Mouse (Mus musculus) heart, postnatal 14 days (tissue): ENCODE results near the gene Ttf1. TPM values are rescaled to one million over a fixed set of nuclear protein-coding genes. Genes with fewer than 3 reads are reported as not detected.
"Not testable (repeated sequence)": the region's sequence is repeated elsewhere in the genome, so short reads cannot be mapped to it uniquely, and the experiment has no call there.

Source experiments
- DNase-seq, 2 experiments: peaks; one replicate each; pipeline ENCODE4 v3.0.0; 2021 to 2022
- intact Hi-C: fragments of 180-260 bp; cut with DNase I; formaldehyde crosslinking; loops from one replicate; pipeline ENCODE4 v1.15.1; 2025
- total RNA-seq, 2 experiments: library from RNA; stranded (reverse); gene quantifications; 2 replicates each; pipeline ENCODE4 v1.2.3; 2021

Gene Ttf1
- total RNA-seq, 2 experiments from 2014 or later: 6.2 to 6.6 TPM

- intact Hi-C loops: loop anchor here (1.0 kb wide), 2 partner anchors 78 to 299 kb away; no protein-coding TSS in a partner anchor
- peak; percentile 52 to 68 for DNase-seq
These were observed 6.1 kb upstream of the Ttf1 start for GRCm38 (mm10) chr2:29053802-29054544.

- intact Hi-C loops: no loop called here
- no peak for DNase-seq
These were observed 5.5 kb upstream of the Ttf1 start for GRCm38 (mm10) chr2:29054545-29054935.

DNA sequence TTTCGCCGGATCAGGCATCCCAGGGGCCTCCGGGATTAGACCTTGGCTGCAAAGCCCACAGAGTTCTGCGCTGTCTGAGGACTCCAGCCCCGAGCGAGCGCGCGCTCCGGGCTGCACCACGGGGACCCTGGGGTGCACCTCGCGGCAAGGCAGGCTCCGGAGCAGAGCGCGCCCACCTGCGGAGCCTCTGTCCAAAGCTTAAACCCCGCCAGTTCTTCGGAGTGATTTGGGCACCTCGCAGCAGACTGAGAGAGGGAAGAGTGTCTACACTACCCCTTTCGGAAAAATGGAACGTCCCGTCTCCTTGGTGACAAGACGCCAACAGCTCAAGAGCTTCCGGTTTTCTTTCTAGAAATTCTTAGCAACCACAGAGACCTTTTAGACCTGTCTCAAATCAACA, 5.1 kb upstream of the Ttf1 start, which contains the start of gene Cfap77:
Gene Cfap77, minus strand, starts transcription at position 76 of the 400 bp plus-strand sequence.
- intact Hi-C loops: loop anchor here (5.0 kb wide), 1 partner anchor 213 kb away; the partner anchor contains the start of genes Ddx31 and Gtf3c4
- peak; percentile 49 to 70 for DNase-seq

DNA sequence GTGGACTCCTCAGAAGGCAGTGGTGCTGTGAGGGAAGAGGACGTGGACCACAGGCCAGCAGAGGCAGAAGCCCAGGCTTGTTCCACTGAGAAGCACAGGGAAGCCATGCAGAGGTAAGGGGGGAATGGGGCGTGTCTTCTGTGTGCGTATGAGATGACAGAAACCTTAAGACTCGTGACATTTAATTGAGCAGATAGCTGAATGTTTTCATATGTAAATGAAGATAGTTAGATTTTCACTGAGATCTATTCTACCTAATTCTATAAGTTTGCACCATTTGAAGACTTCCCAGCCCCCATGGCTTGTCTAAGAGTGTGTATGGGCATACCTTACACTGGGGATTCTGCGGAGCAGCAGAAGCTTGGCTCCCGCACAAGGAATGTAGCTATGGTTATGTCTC, 5.7 kb downstream of the Ttf1 start:
- DNase-seq: no peak
- intact Hi-C loops: no loop called here

- DNase-seq: peak in 1 of 2 experiments; percentile 27
- intact Hi-C loops: no loop called here
These were observed 6.3 kb downstream of the Ttf1 start for GRCm38 (mm10) chr2:29066410-29066809.

GRCm38 (mm10) chr2:29074676-29075075, 14.6 kb downstream of the Ttf1 start:
- intact Hi-C loops: no loop called here
- no peak for DNase-seq

GRCm38 (mm10) chr2:29075331-29076070, 15.4 kb downstream of the Ttf1 start:
- intact Hi-C loops: no loop called here
- no peak for DNase-seq

DNA sequence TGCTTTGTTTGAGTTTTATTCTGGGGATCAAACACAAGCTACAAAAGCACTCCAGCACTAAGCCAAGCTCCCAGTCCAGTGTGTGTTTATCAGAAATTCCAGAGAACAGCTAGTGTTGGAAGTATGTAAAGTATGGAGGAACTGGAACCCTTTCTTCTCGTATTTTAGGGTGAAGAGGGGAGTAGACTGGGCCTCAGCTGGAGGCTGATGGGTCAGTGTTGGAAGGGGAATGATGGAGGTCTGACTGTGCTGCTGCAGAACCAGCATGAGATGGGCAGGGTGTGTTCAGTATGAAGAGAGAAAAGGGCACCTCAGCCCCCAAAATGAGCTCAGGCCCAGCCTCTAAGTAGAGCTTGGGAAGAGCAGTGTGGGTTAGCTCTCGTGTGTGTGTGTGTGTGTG, 16.2 kb downstream of the Ttf1 start:
- DNase-seq: no peak
- intact Hi-C loops: no loop called here

DNA sequence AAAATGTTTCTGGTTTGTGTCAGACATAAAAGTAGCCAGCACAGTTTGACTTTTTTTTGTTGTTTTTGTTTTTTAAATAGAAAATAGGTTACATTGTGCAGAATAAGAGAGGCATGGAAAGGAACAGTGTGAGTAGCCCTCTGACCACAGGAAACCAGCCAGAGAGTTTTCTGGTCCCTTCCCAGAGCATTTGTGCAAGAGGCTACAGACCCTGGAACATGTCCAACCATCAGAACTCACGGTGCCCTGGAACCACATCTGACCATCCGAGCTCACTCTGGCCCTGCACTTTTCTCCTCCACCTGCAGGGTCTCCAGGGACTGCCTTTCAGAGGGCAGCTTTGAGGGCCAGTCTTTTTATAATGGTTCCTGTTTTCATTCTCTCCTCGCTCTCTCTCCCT, 21.9 kb downstream of the Ttf1 start:
- DNase-seq: no peak
- intact Hi-C loops: no loop called here

- DNase-seq: no peak
- intact Hi-C loops: loop anchor here (5.0 kb wide), 1 partner anchor 36 kb away; the partner anchor contains the start of gene Setx
These were observed 26.0 kb downstream of the Ttf1 start for GRCm38 (mm10) chr2:29086026-29086425.

DNA sequence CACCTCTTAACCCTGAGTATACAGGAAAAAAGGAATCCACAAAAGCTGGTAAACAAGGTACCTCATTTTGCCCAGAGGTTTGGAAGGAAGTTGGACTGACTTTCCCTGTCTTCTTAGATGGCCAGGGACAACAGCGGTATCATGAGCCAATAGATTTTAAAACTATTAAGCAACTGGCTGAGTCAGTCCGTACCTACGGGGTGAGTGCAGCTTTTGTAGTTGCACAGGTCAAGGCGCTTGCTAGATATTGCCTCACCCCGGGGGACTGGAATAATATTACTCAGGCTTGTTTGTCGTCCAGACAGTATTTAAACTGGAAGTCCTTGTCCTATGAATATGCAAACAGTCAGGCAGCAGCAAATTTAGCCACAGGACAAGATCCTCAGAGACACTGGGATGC, 29.2 kb downstream of the Ttf1 start:
- intact Hi-C loops: loop anchor here (5.0 kb wide), 1 partner anchor 33 kb away; the partner anchor contains the start of gene Setx
- DNase-seq: not testable (repeated sequence)

GRCm38 (mm10) chr2:29095674-29096073, 35.6 kb downstream of the Ttf1 start:
- intact Hi-C loops: no loop called here

GRCm38 (mm10) chr2:29096751-29097150, 36.7 kb downstream of the Ttf1 start:
- intact Hi-C loops: no loop called here
- no peak for DNase-seq

More at GRCm38 (mm10) chr2:29095674-29096073, 35.6 kb downstream of the Ttf1 start:
- DNase-seq: no peak

- intact Hi-C loops: no loop called here
- DNase-seq: no peak
These were observed 37.4 kb downstream of the Ttf1 start for GRCm38 (mm10) chr2:29097465-29097864.

GRCm38 (mm10) chr2:29097955-29098354, 37.9 kb downstream of the Ttf1 start:
- DNase-seq, intact Hi-C loops: not testable (repeated sequence)

GRCm38 (mm10) chr2:29098786-29099185, 38.7 kb downstream of the Ttf1 start:
- intact Hi-C loops: no loop called here
- DNase-seq: no peak

- no peak for DNase-seq
- intact Hi-C loops: no loop called here
These were observed 39.6 kb downstream of the Ttf1 start for GRCm38 (mm10) chr2:29099646-29100045.

DNA sequence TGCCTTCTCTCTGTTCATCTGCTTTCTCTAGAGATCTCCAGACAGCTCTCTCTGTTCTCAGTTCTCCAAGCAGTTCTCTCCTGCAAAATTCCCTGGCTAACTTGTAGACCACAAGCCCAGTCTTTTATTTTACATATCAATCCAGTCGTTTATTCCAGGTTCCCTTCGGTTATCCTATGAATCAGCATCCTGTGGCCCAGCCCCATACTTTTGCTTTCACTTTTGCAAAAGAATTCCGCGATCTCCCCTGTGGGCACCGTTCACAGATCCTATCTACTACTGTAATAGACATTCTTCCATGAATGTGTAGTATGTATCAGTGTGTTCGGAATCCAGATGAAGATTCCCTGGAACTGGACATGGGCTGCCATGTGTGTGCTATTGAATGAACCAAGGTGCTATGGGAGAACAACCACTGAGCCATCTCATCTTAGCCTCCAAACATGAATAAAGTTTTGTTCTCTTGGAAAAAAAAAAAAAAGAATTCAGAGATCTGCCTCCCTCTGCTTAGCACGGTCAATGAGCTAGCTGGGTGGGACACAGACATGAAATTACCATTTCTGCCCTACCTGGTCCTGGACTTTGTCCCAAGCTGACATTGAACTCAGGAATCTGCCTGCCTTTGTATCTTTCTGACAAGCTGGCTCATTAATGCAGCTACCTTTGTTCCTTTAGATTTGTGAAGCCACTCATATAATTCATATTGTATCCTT, 40.9 kb downstream of the Ttf1 start:
- intact Hi-C loops: no loop called here
- no peak for DNase-seq

- DNase-seq, intact Hi-C loops: not testable (repeated sequence)
These were observed 42.6 kb downstream of the Ttf1 start for GRCm38 (mm10) chr2:29102416-29103377.

DNA sequence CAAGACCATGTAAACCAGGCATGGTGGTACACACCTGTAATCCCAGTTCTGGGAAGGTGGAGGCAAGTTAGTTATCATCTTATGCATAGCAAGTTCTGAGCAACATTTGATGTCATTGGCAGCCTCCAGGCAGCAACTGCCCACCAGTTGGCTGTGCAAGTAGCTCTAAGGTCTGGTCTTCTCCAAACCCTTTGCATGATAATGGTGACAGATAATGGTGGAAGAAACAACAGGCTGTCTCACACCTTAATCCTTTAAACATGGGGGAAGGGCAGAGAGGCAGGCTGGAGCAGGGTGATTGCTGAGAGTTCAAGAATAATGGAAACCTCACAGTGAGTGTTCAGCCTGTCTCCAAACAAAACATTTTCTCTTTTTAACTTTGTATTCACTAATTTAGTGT, 60.9 kb downstream of the Ttf1 start:
- no peak for DNase-seq
- intact Hi-C loops: loop anchor here (5.0 kb wide), 2 partner anchors 34 to 59 kb away; partner anchors contain the start of gene Ttf1
